Mouse (Mus musculus) kidney, adult 11 months (tissue): ENCODE measurements around the gene Slc12a6.

ENCODE experiments used
- DNase-seq: peaks from one replicate; pipeline ENCODE4 v3.0.0; 2022

The Slc12a6 gene

DNA sequence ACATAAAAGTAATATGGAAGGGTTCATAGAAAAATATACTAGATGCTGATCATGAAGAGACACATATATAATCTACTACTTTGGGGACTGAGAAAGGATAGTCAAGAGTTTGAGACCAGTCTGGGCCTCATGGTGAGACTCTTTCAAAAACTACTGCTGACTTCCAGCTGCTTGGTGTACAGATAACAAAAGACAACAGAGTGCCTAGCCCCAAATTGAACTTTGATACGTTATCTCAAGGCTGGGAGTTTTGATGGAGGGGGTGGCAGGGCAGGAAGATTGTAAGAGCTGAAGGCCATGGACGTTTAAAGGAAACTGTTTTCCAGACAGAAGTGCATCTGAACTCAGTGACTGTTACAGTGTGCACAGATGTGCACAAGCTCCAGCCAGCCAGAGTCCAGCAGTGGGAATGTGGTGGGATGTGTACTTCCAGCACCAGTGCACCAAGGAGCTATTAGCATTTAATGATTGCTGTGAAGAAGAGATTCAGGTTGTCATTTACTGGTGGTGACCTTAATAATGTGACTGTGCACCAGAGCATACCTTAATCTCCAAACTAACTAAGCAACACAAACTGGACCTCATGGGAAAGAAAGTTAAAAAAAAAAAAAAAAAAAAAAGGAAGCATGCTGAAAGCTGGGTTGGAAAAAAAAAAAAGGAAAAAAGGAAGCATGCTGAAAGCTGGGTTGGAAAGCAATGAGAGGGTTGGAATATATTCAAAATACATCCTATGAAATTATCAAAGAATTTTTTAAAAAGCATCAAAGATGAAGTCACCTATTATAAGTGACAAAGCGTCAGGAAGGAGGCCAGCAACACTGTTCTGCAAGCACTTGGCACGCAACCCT is 66.7 kb downstream of the Slc12a6 start:
- no peak for DNase-seq

- no peak for DNase-seq
Measured at GRCm38 (mm10) chr2:112337211-112337610, 71.6 kb downstream of the Slc12a6 start.

GRCm38 (mm10) chr2:112339736-112340135 is 74.1 kb downstream of the Slc12a6 start:
- no peak for DNase-seq

DNA sequence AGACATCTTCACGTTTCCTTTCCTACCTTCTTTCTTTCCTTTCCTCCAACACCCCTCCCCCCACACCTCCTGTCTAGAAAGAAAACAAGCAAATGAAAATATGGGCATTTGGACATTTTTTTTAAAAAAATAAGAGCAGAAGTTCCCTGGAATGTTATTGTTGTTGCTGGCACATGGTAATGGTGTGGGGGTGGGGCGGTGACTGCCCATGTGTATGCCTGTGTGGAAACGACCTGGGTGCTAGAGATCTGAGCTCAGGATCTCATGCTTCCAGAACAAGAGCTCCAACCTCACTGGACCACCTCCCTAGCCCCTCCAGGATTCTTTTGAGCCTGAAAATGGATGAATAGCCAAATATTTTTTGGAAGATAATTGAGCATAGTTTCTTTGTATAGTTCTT is 75.5 kb downstream of the Slc12a6 start:
- no peak for DNase-seq

DNA sequence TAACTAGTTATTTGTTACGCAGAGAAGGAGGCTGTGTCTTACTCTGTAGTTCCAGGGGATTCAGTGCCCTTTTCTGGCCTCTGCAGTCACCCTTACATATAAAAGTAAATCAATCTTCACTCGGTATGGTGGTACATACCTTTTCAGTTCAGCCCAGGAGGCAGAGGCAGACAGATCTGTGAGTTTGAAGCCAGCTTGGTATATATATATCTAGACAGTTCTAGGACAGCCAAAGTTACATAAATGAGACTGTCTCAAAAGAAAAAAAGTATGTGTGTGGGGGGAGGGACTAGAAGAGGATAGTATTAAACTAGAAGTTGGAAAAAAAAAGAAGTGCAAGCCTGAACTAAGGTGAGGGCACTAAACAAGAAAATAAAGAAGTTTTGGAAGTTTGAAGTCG is 82.6 kb downstream of the Slc12a6 start:
- DNase-seq = no peak

GRCm38 (mm10) chr2:112353685-112354455 is 88.2 kb downstream of the Slc12a6 start:
- no peak for DNase-seq

GRCm38 (mm10) chr2:112359611-112360010 is 94.0 kb downstream of the Slc12a6 start:
- no peak for DNase-seq

- DNase-seq = no peak
Measured at GRCm38 (mm10) chr2:112360012-112360780, 94.6 kb downstream of the Slc12a6 start.

- no peak for DNase-seq
Measured at GRCm38 (mm10) chr2:112360781-112361169, 95.2 kb downstream of the Slc12a6 start.

DNA sequence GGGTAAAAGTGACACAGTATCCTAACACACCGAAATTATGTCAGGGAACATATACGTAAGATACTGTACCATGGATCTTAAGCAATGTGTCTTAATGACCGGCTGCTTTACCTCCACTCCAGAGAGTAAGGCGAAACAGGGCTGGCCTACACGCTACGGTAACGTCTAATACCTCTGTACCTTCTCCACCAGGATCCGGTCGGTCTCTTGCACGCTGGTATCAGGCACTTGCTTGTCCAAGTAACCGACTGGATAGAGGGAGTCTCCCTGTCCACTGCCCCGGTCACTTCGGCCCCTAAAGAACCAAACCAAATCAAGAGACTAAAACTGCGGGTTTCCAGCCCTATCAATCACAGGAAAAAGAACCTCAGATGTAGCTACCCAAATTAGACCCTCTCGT is 101.6 kb downstream of the Slc12a6 start:
- DNase-seq = no peak

- peak; percentile 89 for DNase-seq
Measured at GRCm38 (mm10) chr2:112367726-112368673, 102.4 kb downstream of the Slc12a6 start, which contains the start of gene Emc4. Gene Emc4, minus strand, starts transcription at chr2:112368027.

DNA sequence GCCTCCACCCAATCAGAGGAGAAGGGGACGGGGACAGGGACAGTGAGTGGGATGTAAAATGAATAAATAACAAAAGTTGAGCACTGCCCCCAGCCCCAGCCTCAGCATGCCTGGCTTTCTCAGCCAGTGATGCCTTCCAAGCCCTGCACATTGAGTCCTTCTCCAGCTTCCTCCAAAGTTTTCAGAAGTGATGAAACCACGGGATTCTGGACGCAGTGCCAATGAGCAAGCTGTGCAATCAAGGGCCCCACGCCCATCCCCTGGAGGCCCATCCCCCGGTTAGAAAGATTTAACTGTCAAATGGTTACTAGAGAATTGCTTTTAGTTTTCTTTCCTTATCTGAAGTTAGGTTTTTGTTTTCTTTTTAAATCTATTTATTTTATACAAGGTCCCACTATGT is 104.3 kb downstream of the Slc12a6 start:
- DNase-seq = no peak

DNA sequence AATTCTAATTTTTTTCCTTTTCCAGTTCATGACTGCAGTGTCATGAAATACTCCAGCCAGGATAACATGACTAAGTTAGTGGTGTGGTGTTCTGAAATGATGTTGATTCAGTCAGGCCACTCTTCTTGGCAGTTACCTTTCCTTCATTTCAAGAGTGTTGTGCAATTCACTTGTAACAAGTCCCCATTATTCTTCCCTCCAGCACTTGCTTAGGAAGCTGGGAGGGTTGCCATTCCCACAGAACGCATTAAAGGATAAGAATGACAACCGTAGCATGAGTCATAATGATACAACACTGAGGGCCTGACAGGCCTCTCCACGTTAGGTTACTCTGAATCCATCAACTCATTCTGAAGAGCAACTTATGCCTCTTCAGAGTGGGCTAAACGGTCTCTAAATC is 107.5 kb downstream of the Slc12a6 start:
- DNase-seq = no peak

DNA sequence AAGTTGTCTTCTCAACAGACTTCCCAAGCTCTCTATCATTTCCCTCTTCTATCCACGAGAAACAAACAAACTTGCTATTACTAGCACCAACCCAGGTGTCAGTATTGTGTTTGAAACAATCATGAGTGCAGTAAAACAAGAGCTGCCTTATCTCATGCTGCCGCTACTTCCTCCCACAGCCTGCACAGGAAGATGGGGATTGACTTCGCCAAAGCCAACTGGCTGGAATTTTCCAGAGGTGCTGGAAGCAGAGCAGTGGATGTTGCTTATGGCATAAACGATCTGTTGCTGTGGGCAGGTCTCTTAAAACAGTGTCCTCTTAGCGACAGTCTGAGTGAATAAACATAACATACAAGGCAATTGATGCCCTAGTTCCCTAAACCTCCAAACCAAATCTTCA is 109.0 kb downstream of the Slc12a6 start:
- DNase-seq = no peak

GRCm38 (mm10) chr2:112378973-112379898 is 113.6 kb downstream of the Slc12a6 start, which contains the start of gene Katnbl1:
Gene Katnbl1, plus strand, starts transcription at chr2:112379211.
- DNase-seq = peak; percentile 85

DNA sequence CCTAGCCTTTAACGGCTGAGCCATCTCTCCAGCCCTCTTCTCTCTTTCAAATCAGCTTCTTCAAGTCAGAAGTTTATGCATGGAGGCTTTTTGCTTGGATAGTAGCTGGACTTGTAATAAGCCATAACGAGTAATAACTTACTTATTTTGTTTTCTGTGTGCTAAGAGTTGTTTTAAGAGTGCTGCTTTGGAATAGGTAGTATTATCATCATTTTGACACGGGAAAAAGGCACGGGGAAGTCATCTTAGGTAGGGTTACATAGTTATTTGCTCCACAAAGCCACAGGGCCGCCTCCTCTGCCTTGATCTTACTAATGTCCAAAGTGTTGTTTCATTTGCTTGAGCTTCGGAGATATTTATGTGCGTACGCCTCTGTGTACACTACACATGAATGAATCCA is 114.5 kb downstream of the Slc12a6 start:
- no peak for DNase-seq

DNA sequence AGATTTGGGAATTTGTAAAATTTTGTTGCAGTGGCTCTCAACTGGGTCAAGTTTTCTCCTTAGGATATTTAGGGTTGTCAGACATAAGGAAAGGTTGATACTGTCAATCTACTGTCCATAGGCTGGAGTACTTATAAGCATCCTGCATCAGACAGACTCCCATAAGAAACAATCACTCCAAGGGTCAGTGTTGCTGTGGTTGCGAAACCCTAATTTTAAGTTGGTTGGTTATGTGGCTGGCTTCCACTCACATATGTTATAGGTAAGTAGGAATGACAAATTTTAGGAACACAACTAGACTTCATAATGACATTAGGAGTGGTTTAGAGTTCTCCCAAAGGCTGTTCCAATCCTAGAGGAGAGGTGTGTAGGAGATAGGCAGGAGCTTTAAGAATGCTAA is 115.6 kb downstream of the Slc12a6 start:
- DNase-seq = no peak

DNA sequence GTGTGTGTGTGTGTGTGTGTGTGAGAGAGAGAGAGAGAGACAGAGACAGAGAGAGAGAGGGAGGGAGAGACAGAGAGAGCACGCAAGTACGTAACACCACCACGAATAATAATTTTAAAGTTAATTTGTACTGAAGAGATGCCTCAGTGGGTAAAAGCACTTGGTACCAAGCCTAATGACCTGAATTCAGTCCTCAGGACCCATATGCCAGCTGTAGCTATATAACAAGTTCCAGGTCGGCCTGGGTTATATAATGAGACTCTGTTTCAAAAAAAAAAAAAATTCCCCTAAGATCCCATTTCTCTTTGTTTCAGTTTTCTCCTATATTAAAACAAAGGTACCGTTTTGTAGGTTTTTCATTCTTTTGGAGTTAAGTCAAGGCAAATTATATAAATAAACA is 125.2 kb downstream of the Slc12a6 start:
- DNase-seq = no peak

GRCm38 (mm10) chr2:112391346-112392000 is 125.8 kb downstream of the Slc12a6 start:
- no peak for DNase-seq

DNA sequence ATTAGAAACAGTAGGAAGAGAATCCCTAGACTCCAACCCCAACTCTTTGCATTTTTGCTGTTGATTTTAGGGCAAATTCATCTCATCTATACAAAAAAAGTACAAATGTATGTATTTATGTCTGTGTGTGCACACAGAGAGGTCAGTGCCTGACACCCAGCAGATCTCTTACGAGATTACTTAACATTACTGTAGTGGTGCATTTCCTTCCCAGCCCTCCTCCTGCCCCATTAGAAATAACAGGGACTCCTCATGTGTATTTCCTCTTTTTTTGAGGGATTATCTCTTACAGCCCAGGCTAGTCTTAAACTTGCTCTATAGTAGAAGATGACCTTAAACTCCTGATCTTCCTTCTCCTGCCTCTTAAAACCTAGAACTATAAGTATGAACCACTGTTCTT is 127.1 kb downstream of the Slc12a6 start:
- DNase-seq = no peak
